Mouse (Mus musculus) stomach, adult 2 months (tissue): ENCODE results near the gene Ggcx. TPM values are rescaled to one million over a fixed set of nuclear protein-coding genes. Genes with fewer than 3 reads are reported as not detected.

Experiments
- polyA plus RNA-seq: library from polyadenylated mRNA; depleted of rRNA; stranded (reverse); fragments of >200 nt; gene quantifications from 2 replicates; pipeline ENCODE4 v1.2.3, GENCODE M21; 2012; rRNA removed

The Ggcx gene
- 7.0 and 12.0 TPM in 2 replicates for polyA plus RNA-seq

DNA sequence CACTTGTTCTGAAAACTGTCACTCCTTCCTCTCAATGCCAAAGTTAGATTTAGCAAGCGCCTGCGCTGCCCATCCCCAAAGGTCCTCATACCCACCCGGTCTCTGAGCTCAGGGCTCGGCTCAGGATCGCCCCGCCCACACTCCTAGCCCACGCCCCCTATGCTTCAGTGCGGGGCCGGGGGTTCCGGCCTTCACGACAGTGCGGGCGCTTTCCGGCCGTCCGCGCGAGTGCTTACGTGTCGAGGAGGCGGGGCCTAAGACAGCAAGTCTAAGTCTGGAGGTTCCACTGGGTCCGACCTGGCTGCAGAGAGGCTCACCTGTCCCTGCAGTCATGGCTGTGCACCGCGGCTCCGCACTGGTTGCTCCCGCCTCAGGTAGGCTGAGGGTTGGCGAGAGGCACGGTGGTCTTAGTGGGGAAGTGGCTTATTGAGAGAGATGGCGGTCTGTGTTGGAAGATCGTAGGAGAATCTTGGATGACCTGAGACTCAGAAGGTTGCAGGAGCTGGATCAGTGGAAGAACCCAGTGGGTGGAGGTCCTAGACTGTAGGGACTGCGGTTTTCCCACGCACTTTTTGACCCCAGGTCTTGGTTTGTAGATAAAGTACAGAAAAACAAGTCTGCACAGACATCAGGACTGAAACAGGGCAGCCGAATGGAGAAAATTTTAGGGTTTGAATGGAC lies at the start of gene Ggcx:
Gene Ggcx, plus strand, starts transcription at position 233 of the 681 bp plus-strand sequence.

GRCm38 (mm10) chr6:72366844-72367443 lies 47.2 kb upstream of the Ggcx start, which contains the start of gene Rnf181:
Rnf181 (minus strand) TSS chr6:72366956.

DNA sequence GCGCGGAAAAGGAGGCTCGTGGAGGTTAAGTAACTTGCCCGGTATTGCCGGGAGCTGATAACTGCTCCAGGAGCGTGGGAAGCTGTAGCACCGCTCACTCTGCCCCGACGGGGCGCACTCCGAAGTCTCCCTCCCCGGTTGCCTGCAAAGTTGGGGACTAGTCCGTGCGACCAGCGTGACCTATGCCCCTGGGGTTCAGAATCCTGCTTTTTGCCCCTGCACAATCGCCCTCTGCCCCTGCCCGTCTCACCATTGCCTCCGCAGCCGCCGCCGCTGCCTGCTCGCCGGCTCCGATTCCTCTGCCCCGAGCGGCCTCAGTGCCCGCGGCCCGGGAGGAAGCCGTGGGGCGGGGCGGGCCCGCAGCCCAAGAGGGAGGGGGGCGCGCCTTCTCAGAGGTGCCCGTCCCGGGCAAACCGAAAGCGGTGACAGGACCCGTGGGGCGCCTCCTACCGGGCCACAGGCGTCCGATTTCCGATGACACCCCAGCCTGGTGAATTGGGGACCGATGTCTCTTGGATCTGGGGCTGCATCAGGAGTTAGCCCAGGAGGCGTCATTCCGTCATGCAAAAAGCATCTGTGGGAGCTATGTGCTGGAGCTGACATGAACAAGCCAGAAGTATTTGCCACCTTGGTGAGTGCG lies 33.9 kb upstream of the Ggcx start, which contains the start of gene Vamp5:
Gene Vamp5, minus strand, starts transcription at position 338 of the 640 bp plus-strand sequence.

DNA sequence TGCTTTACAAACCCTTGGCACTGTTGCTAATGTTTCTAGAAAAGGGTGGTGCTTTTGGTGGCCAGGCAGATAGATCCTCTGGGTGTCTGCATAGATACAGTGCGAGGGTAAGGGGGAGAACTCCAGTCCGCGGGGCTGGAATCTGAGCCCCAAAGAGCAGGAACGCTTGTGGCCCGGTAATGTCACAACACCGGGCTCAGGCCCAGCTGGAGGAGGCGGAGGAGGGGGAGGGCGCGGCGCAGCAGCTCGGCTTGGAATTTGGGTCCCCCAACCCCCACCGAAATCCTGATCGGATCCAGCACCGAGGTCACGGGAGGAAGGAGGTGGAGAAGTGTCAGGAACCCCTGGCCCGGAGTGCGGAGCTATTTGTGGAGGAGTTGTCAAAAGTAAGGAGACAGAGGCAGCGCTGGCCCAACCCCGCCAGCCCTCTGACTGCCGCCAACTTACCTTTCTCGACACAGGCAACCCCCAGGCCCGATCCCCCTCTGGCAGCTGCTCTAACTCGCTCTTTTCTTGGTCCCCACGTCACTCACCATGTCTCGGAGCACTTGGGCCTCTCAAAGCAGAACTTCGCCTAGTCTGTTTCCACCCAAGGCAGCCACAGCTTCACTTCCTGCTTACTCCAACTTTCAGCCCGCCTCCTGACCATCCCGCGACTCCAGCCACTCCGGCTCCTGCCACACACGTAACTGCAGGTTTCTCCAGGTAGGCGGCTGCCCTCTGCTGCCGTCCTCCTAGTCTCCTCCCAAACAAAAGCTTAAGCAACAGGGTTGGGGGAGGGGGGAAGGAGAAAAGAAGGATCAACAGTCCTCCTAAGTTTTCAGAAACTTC lies 24.0 kb upstream of the Ggcx start, which contains the start of gene Vamp8:
Gene Vamp8, minus strand, starts transcription at position 763 of the 831 bp plus-strand sequence.

GRCm38 (mm10) chr6:72439355-72440185 lies 25.5 kb downstream of the Ggcx start, which contains the start of gene Mat2a:
Mat2a (minus strand) TSS chr6:72439558.

Other genes starting within 250 kb of the Ggcx start
- gene Atoh8, start 178.7 kb upstream of the Ggcx start, polyA plus RNA-seq: 5.5 and 9.4 TPM in 2 replicates
- not detected in 2 replicates for gene Sftpb, start 109.7 kb upstream of the Ggcx start, polyA plus RNA-seq
- gene Usp39, start 69.1 kb upstream of the Ggcx start, polyA plus RNA-seq: 3.4 and 3.9 TPM in 2 replicates
- 4.7 and 6.8 TPM in 2 replicates for gene 0610030E20Rik, start 67.0 kb upstream of the Ggcx start, polyA plus RNA-seq
- 19.6 and 25.2 TPM in 2 replicates for gene Tmem150a, start 58.9 kb upstream of the Ggcx start, polyA plus RNA-seq
- 55.8 and 57.9 TPM in 2 replicates for gene Rnf181, start 47.4 kb upstream of the Ggcx start, polyA plus RNA-seq
- 5.0 and 6.7 TPM in 2 replicates for gene Vamp5, start 33.8 kb upstream of the Ggcx start, polyA plus RNA-seq
- gene Vamp8, start 23.6 kb upstream of the Ggcx start, polyA plus RNA-seq: 166 and 182 TPM in 2 replicates
- 26.1 and 41.4 TPM in 2 replicates for gene Mat2a, start 25.2 kb downstream of the Ggcx start, polyA plus RNA-seq
- 7.5 and 9.6 TPM in 2 replicates for gene Sh2d6, start 107.4 kb downstream of the Ggcx start, polyA plus RNA-seq
- 48.9 and 58.5 TPM in 2 replicates for gene Capg, start 130.1 kb downstream of the Ggcx start, polyA plus RNA-seq
- gene Elmod3, start 184.1 kb downstream of the Ggcx start, polyA plus RNA-seq: 10.4 and 13.6 TPM in 2 replicates
- gene Retsat, start 184.2 kb downstream of the Ggcx start, polyA plus RNA-seq: 40.4 and 45.0 TPM in 2 replicates
- 11.2 and 15.6 TPM in 2 replicates for gene Tgoln1, start 202.7 kb downstream of the Ggcx start, polyA plus RNA-seq